Mouse (Mus musculus) megakaryocyte progenitor cell, adult 5-6 weeks (primary cell): ENCODE results near the gene Plk3. TPM values are rescaled to one million over a fixed set of nuclear protein-coding genes. Genes with fewer than 3 reads are reported as not detected.

Experiments
- ATAC-seq: replicated peaks from 2 replicates; pipeline ENCODE4 v1.8.0; 2016; ENCODE audit warnings: mild to moderate bottlenecking, moderate TSS enrichment, inconsistent platforms; ENCODE audit not compliant: poor library complexity
- total RNA-seq, 2 experiments: library from RNA; stranded (forward) in 1 of 2; stranded (reverse) in 1 of 2; fragments of 157-497, 149-512 nt in 1 of 2; fragments of 200-1000 nt in 1 of 2; gene quantifications; 2 replicates each; pipeline versions ENCODE4 v1.2.3 to v1.2.4; 2015 to 2017

Plk3 gene
- total RNA-seq, 2 experiments from 2014 or later = 1.4 to 4.1 TPM

- ATAC-seq = peak; percentile 72
Measured at GRCm38 (mm10) chr4:117120445-117121414, 13.0 kb downstream of the Plk3 start.

- ATAC-seq = no peak
Measured at GRCm38 (mm10) chr4:117120052-117120444, 13.7 kb downstream of the Plk3 start.

- ATAC-seq = no peak
Measured at GRCm38 (mm10) chr4:117119636-117120035, 14.1 kb downstream of the Plk3 start.

GRCm38 (mm10) chr4:117117931-117118330, 15.8 kb downstream of the Plk3 start:
- ATAC-seq = no peak

- no peak for ATAC-seq
Measured at GRCm38 (mm10) chr4:117115592-117115991, 18.2 kb downstream of the Plk3 start.

- no peak for ATAC-seq
Measured at GRCm38 (mm10) chr4:117113237-117113636, 20.5 kb downstream of the Plk3 start.

- no peak for ATAC-seq
Measured at GRCm38 (mm10) chr4:117110985-117111384, 22.8 kb downstream of the Plk3 start.

- no peak for ATAC-seq
Measured at GRCm38 (mm10) chr4:117110249-117110648, 23.5 kb downstream of the Plk3 start.

- no peak for ATAC-seq
Measured at GRCm38 (mm10) chr4:117109330-117109729, 24.4 kb downstream of the Plk3 start.

GRCm38 (mm10) chr4:117108524-117108849, 25.3 kb downstream of the Plk3 start:
- no peak for ATAC-seq

GRCm38 (mm10) chr4:117107813-117108523, 25.8 kb downstream of the Plk3 start:
- ATAC-seq = no peak

GRCm38 (mm10) chr4:117105127-117105526, 28.6 kb downstream of the Plk3 start:
- ATAC-seq = no peak

GRCm38 (mm10) chr4:117104672-117105071, 29.1 kb downstream of the Plk3 start:
- no peak for ATAC-seq

GRCm38 (mm10) chr4:117101218-117101617, 32.5 kb downstream of the Plk3 start:
- ATAC-seq = peak; percentile 69

- ATAC-seq = no peak
Measured at GRCm38 (mm10) chr4:117100036-117100435, 33.7 kb downstream of the Plk3 start.

GRCm38 (mm10) chr4:117098764-117099036, 35.1 kb downstream of the Plk3 start:
- ATAC-seq = no peak

- no peak for ATAC-seq
Measured at GRCm38 (mm10) chr4:117097969-117098763, 35.6 kb downstream of the Plk3 start.

GRCm38 (mm10) chr4:117096666-117097065, 37.1 kb downstream of the Plk3 start:
- no peak for ATAC-seq

GRCm38 (mm10) chr4:117095551-117096452, 38.0 kb downstream of the Plk3 start, which contains the start of gene Ptch2:
Gene Ptch2, plus strand, starts transcription at chr4:117096075.
- peak; percentile 51 for ATAC-seq

GRCm38 (mm10) chr4:117094626-117095361, 39.0 kb downstream of the Plk3 start:
- no peak for ATAC-seq
